Mouse (Mus musculus) stomach, postnatal 0 days (tissue): ENCODE results near the gene Cldn14. TPM values are rescaled to one million over a fixed set of nuclear protein-coding genes. Genes with fewer than 3 reads are reported as not detected.

Experiments
- ATAC-seq: fragments of 200-750 bp; cut with Nextera tagmentation; 2 replicates; pipeline ENCODE4 v1.8.0; 2017; ENCODE audit not compliant: low FRiP score, low TSS enrichment
- DNase-seq: peaks from one replicate; pipeline ENCODE4 v3.0.0-alpha.2; 2016; ENCODE audit warnings: low spot score
- H3K27ac ChIP-seq: fragments of 300-500 bp; sonication (generic); replicated peaks from 2 replicates; pipeline ENCODE4 v1.5.1; 2014; ENCODE audit warnings: mild to moderate bottlenecking, control low read depth
- H3K27me3 ChIP-seq: fragments of 300-500 bp; sonication (generic); 2 replicates; pipeline ENCODE4 v1.6.1; 2014; ENCODE audit warnings: low read length; ENCODE audit not compliant: control insufficient read depth, insufficient read depth
- H3K36me3 ChIP-seq: fragments of 300-500 bp; sonication (generic); 2 replicates; pipeline ENCODE4 v1.6.1; 2014; ENCODE audit warnings: low read length, mixed read lengths; ENCODE audit not compliant: control insufficient read depth, insufficient read depth
- H3K4me1 ChIP-seq: fragments of 300-500 bp; sonication (generic); replicated peaks from 2 replicates; pipeline ENCODE4 v1.6.1; 2014; ENCODE audit warnings: antibody characterized with exemption; ENCODE audit not compliant: control insufficient read depth, insufficient read depth
- H3K4me2 ChIP-seq: fragments of 300-500 bp; sonication (generic); replicated peaks from 2 replicates; pipeline ENCODE4 v1.6.1; 2014; ENCODE audit warnings: low read depth, mild to moderate bottlenecking, control low read depth, moderate library complexity
- H3K4me3 ChIP-seq: fragments of 300-500 bp; sonication (generic); 2 replicates; pipeline ENCODE4 v1.5.1; 2014; ENCODE audit warnings: low read depth, low read length, control low read depth
- H3K9ac ChIP-seq: fragments of 300-500 bp; sonication (generic); 2 replicates; pipeline ENCODE4 v1.6.1; 2014; ENCODE audit warnings: mild to moderate bottlenecking, low read length, control low read depth, mixed read lengths
- H3K9me3 ChIP-seq: fragments of 300-500 bp; sonication (generic); 2 replicates; pipeline ENCODE4 v1.6.1; 2016; ENCODE audit warnings: low read length; ENCODE audit not compliant: control insufficient read depth
- CTCF ChIP-seq: IDR thresholded peaks from 2 replicates; pipeline ENCODE4 v1.5.1; 2016; ENCODE audit warnings: antibody characterized with exemption, low read depth, mild to moderate bottlenecking, moderate library complexity
- EP300 ChIP-seq: optimal IDR thresholded peaks from 2 replicates; pipeline ENCODE3; 2016; ENCODE audit warnings: antibody characterized with exemption
- WGBS: fragments of 180-500 bp; shearing (Covaris S2); extraction: QIAGEN DNeasy Blood & Tissue Kit; methylation state at CpG from one replicate; pipeline ENCODE4 v1.1.7; 2014; 5-methylcytosine and 5-hydroxymethylcytosine counted together
- polyA plus RNA-seq: library from polyadenylated mRNA; unstranded; fragments of >200 nt; fragmentation: Nextera tagmentation; extraction: Ambion mirVana; gene quantifications from 2 replicates; pipeline ENCODE4 v1.2.1, GENCODE M21; 2015

Gene Cldn14
- polyA plus RNA-seq, 1 experiment from 2014 or later: 0.10 TPM

GRCm38 (mm10) chr16:93932185-93933168 lies 76.2 kb downstream of the Cldn14 start:
- no peaks in the 10 kb centered on the region for H3K36me3 ChIP-seq
- DNase-seq: no peak
- no peaks in the 10 kb centered on the region for H3K4me1 ChIP-seq
- no peaks in the 10 kb centered on the region for H3K9me3 ChIP-seq
- H3K27me3 ChIP-seq: peaks cover 5% of the 10 kb centered on the region; the same call in 1 of the 2 replicates
- H3K4me2 ChIP-seq: no peak overlapping the region
- no peak overlapping the region for H3K4me3 ChIP-seq
- H3K9ac ChIP-seq: no peak overlapping the region
- WGBS: 52% methylated on average over 17 of the region's 17 CpGs
- ATAC-seq: 0 out of 2 replicates have a peak, but pooled peaks have one; percentile 30
- TF ChIP-seq CTCF (no peak), EP300 (no peak)
- H3K27ac ChIP-seq: no peak overlapping the region

GRCm38 (mm10) chr16:93929370-93930032 lies 79.1 kb downstream of the Cldn14 start:
- WGBS: 78% methylated on average over 17 of the region's 17 CpGs
- Histone ChIP-seq H3K36me3 (no peaks in the 10 kb centered on the region), H3K9me3 (no peaks in the 10 kb centered on the region), H3K4me3 (no peak overlapping the region), H3K9ac (no peak overlapping the region), H3K27ac (no peak overlapping the region), H3K27me3 (peaks cover 5% of the 10 kb centered on the region; the same call in 1 of the 2 replicates), H3K4me1 (no peaks in the 10 kb centered on the region), H3K4me2 (no peak overlapping the region)
- ATAC-seq (no peak), DNase-seq (no peak)
- no peak for TF ChIP-seq EP300
- TF ChIP-seq CTCF: no peak

- no peaks in the 10 kb centered on the region for H3K9me3 ChIP-seq
- H3K27ac ChIP-seq: no peak overlapping the region
- H3K4me2 ChIP-seq: no peak overlapping the region
- no peak overlapping the region for H3K9ac ChIP-seq
- no peaks in the 10 kb centered on the region for H3K36me3 ChIP-seq
- no peak for ATAC-seq
- H3K4me1 ChIP-seq: no peaks in the 10 kb centered on the region
- no peak for DNase-seq
- H3K4me3 ChIP-seq: no peak overlapping the region
- 75% methylated on average over 8 of the region's 8 CpGs for WGBS
- no peak for TF ChIP-seq CTCF
- no peak for TF ChIP-seq EP300
- no peaks in the 10 kb centered on the region for H3K27me3 ChIP-seq
These were observed 82.9 kb downstream of the Cldn14 start for GRCm38 (mm10) chr16:93925684-93926247.

- no peak for DNase-seq
- Histone ChIP-seq H3K27ac (no peak overlapping the region), H3K4me2 (no peak overlapping the region), H3K4me1 (no peaks in the 10 kb centered on the region), H3K36me3 (no peaks in the 10 kb centered on the region), H3K27me3 (no peaks in the 10 kb centered on the region), H3K9me3 (no peaks in the 10 kb centered on the region), H3K4me3 (no peak overlapping the region), H3K9ac (no peak overlapping the region)
- WGBS: 55% methylated on average over 7 of the region's 7 CpGs
- ATAC-seq: no peak
- TF ChIP-seq EP300: no peak
- TF ChIP-seq CTCF: no peak
These were observed 84.8 kb downstream of the Cldn14 start for GRCm38 (mm10) chr16:93923788-93924187.

- TF ChIP-seq EP300 (no peak), CTCF (no peak)
- Histone ChIP-seq H3K27ac (no peak overlapping the region), H3K9me3 (no peaks in the 10 kb centered on the region), H3K27me3 (no peaks in the 10 kb centered on the region), H3K4me1 (no peaks in the 10 kb centered on the region), H3K4me2 (no peak overlapping the region), H3K36me3 (no peaks in the 10 kb centered on the region), H3K9ac (no peak overlapping the region), H3K4me3 (no peak overlapping the region)
- DNase-seq (no peak), ATAC-seq (no peak)
- 76% methylated on average over 5 of the region's 5 CpGs for WGBS
These were observed 85.7 kb downstream of the Cldn14 start for GRCm38 (mm10) chr16:93922835-93923389.
